Mouse (Mus musculus) stomach, postnatal 0 days (tissue): ENCODE data around the gene Fam240a. TPM values are rescaled to one million over a fixed set of nuclear protein-coding genes. Genes with fewer than 3 reads are reported as not detected.

Source experiments
- ATAC-seq: fragments of 200-750 bp; cut with Nextera tagmentation; 2 replicates; pipeline ENCODE4 v1.8.0; 2017; ENCODE audit not compliant: low FRiP score, low TSS enrichment
- DNase-seq: peaks from one replicate; pipeline ENCODE4 v3.0.0-alpha.2; 2016; ENCODE audit warnings: low spot score
- H3K27ac ChIP-seq: fragments of 300-500 bp; sonication (generic); replicated peaks from 2 replicates; pipeline ENCODE4 v1.5.1; 2014; ENCODE audit warnings: mild to moderate bottlenecking, control low read depth
- H3K27me3 ChIP-seq: fragments of 300-500 bp; sonication (generic); 2 replicates; pipeline ENCODE4 v1.6.1; 2014; ENCODE audit warnings: low read length; ENCODE audit not compliant: control insufficient read depth, insufficient read depth
- H3K36me3 ChIP-seq: fragments of 300-500 bp; sonication (generic); 2 replicates; pipeline ENCODE4 v1.6.1; 2014; ENCODE audit warnings: low read length, mixed read lengths; ENCODE audit not compliant: control insufficient read depth, insufficient read depth
- H3K4me1 ChIP-seq: fragments of 300-500 bp; sonication (generic); replicated peaks from 2 replicates; pipeline ENCODE4 v1.6.1; 2014; ENCODE audit warnings: antibody characterized with exemption; ENCODE audit not compliant: control insufficient read depth, insufficient read depth
- H3K4me2 ChIP-seq: fragments of 300-500 bp; sonication (generic); replicated peaks from 2 replicates; pipeline ENCODE4 v1.6.1; 2014; ENCODE audit warnings: low read depth, mild to moderate bottlenecking, control low read depth, moderate library complexity
- H3K4me3 ChIP-seq: fragments of 300-500 bp; sonication (generic); 2 replicates; pipeline ENCODE4 v1.5.1; 2014; ENCODE audit warnings: low read depth, low read length, control low read depth
- H3K9ac ChIP-seq: fragments of 300-500 bp; sonication (generic); 2 replicates; pipeline ENCODE4 v1.6.1; 2014; ENCODE audit warnings: mild to moderate bottlenecking, low read length, control low read depth, mixed read lengths
- H3K9me3 ChIP-seq: fragments of 300-500 bp; sonication (generic); 2 replicates; pipeline ENCODE4 v1.6.1; 2016; ENCODE audit warnings: low read length; ENCODE audit not compliant: control insufficient read depth
- CTCF ChIP-seq: IDR thresholded peaks from 2 replicates; pipeline ENCODE4 v1.5.1; 2016; ENCODE audit warnings: antibody characterized with exemption, low read depth, mild to moderate bottlenecking, moderate library complexity
- EP300 ChIP-seq: optimal IDR thresholded peaks from 2 replicates; pipeline ENCODE3; 2016; ENCODE audit warnings: antibody characterized with exemption
- WGBS: fragments of 180-500 bp; shearing (Covaris S2); extraction: QIAGEN DNeasy Blood & Tissue Kit; methylation state at CpG from one replicate; pipeline ENCODE4 v1.1.7; 2014; 5-methylcytosine and 5-hydroxymethylcytosine counted together
- polyA plus RNA-seq: library from polyadenylated mRNA; unstranded; fragments of >200 nt; fragmentation: Nextera tagmentation; extraction: Ambion mirVana; gene quantifications from 2 replicates; pipeline ENCODE4 v1.2.1, GENCODE M21; 2015

Gene Fam240a
- polyA plus RNA-seq, 1 experiment from 2014 or later = not detected

DNA sequence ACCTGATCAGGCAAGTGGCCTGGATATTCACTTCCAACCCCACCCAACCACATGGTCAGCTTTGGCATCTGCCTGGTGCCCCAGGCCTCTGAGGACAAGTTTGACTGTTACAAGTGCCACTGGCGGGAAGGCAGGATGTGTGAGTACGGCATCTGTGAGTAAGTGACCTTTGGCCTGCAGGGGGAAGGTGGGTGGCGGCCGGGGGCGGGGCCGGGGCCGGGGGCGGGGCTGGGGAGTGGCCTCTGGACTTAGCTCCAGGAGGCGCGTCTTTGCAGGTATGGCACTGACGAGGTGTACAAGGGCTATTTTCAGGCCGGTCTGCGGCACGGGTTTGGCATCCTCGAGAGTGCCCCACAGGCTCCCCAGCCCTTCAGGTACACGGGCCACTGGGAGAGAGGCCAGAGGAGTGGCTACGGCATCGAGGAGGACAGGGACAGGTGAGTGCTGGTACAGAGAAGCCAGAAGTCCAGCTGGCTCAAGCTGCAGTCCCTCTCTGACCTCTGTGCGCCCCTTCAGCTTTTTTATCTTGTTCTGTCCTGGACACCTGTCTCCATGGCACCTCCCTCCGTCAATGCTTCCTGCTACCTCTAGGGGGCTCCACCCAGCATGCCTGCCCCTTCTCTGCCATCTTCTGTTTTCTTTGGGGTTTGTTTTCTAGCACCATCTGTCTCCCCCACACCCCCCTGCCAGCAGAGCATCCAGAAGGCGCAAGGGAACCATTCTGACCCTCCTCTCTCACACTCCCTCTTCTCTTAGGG is 26.5 kb downstream of the Fam240a start:
- Histone ChIP-seq H3K27ac (no peak overlapping the region), H3K4me3 (no peak overlapping the region)
- 26% methylated on average over 19 of the region's 21 CpGs for WGBS

DNA sequence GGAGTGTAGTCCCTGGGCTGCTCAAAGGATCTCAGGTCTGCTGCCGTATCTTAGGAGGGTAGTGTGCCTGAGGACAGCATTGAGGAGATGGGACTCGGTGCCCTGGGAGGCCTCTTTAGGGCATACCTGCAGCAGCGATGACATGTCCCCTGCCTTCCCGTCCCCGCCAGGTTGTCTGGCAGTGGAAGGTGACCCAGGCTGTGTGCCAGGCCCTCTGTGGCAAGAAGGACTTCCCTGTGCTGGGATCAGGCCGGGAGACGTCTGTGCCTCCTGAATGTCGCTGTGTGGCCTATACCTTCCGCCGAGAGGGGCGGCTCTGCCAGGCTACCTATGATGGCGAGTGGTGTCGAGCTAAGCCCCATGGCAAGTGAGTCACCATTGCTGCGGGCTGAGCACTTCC is 27.7 kb downstream of the Fam240a start:
- H3K27me3 ChIP-seq = no peaks in the 10 kb centered on the region
- no peak overlapping the region for H3K4me2 ChIP-seq
- no peak overlapping the region for H3K9ac ChIP-seq
- H3K9me3 ChIP-seq = no peaks in the 10 kb centered on the region
- ATAC-seq = no peak
- H3K27ac ChIP-seq = no peak overlapping the region
- TF ChIP-seq CTCF = no peak
- DNase-seq = no peak
- H3K4me1 ChIP-seq = no peaks in the 10 kb centered on the region
- peaks cover 2% of the 10 kb centered on the region; the same call in 1 of the 2 replicates for H3K36me3 ChIP-seq
- WGBS = 91% methylated on average over 14 of the region's 14 CpGs
- no peak overlapping the region for H3K4me3 ChIP-seq

More for the DNA sequence above, 26.5 kb downstream of the Fam240a start:
- Histone ChIP-seq H3K9ac (no peak overlapping the region), H3K27me3 (no peaks in the 10 kb centered on the region), H3K4me1 (no peaks in the 10 kb centered on the region), H3K9me3 (no peaks in the 10 kb centered on the region), H3K36me3 (0 out of 2 replicates have a peak, but pooled peaks cover 2% of the 10 kb centered on the region), H3K4me2 (no peak overlapping the region)
- ATAC-seq = peak; percentile 73
- TF ChIP-seq EP300 (no peak), CTCF (peak; percentile 55)
- DNase-seq = peak; percentile 86

DNA sequence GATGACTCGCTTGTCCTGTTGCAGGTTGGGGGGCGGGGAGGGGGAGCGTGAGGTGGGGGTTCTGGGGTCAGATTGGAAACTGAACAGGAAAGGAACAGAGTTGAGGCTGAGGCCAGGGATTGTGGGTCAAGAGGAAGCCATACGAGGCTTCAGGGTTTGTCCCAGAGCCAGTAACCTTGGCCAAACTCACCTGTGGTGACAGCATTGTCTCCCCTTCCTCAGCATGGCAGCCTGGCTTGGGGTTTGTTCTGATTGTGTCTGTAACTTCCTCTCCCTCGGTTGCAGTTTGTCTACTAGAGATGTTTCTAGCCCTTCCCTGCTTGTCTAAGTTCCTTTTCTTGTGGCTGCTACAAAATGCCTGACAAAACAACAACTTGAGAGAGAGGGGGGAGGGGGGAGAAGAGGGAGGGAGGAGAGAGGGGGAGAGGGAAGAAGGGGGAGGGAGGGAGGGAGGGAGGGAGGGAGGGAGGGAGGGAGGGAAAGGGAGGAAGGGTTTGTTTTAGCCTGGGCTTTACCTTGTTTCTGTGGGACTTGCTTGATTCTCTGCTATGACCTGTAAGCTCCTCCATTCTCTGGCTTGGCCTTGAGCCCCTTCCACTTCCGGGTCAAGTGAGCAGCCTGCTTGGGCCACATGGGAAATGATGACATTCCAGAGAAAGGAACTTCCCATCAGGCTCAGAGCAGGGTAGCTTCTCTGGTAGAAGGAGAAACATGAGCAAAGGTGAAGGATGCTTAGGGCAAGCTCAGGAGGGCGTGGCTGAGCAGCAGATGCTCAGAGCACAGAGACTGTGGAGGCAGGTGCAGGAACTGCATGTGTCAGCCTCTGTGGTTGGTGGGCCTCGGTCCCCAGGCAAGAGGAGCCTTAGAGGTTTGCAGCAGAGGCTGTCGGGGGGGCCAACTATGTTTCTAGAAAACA is 29.0 kb downstream of the Fam240a start:
- ATAC-seq (no peak), DNase-seq (no peak)
- Histone ChIP-seq H3K27ac (no peak overlapping the region), H3K36me3 (peaks cover 2% of the 10 kb centered on the region; the same call in 1 of the 2 replicates), H3K4me2 (no peak overlapping the region), H3K27me3 (no peaks in the 10 kb centered on the region), H3K4me3 (no peak overlapping the region), H3K9me3 (no peaks in the 10 kb centered on the region), H3K9ac (no peak overlapping the region), H3K4me1 (no peaks in the 10 kb centered on the region)
- 68% methylated on average over 9 of the region's 9 CpGs for WGBS
- TF ChIP-seq CTCF = no peak
- TF ChIP-seq EP300 = no peak

DNA sequence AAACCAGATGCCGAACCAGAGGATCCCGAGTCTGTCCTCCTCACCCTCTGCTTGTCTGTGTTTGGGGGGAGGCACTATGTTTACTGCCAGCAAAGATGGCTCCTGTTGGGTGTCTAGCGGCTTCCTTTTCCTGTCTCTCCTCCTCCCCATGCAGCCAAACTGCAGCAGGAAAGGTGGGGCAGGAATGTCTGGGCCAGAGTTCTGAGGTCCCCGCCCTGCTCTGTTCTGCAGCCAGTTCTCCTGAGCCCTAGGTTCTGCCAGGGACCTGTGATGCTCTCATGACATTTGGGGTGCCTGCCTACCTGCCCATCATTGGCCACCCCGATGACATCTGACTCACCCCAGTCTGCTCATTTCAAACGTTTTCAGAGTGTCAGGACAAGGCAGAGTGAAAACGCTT is 34.7 kb downstream of the Fam240a start:
- ATAC-seq (no peak), DNase-seq (no peak)
- no peak overlapping the region for H3K9ac ChIP-seq
- H3K9me3 ChIP-seq = no peaks in the 10 kb centered on the region
- peak overlapping the region; percentile 5; the same call in 1 of the 2 replicates for H3K4me2 ChIP-seq
- no peak for TF ChIP-seq EP300
- no peak for TF ChIP-seq CTCF
- H3K36me3 ChIP-seq = no peaks in the 10 kb centered on the region; the same call in 1 of the 2 replicates
- no peak overlapping the region for H3K4me3 ChIP-seq
- WGBS = 60% methylated on average over 7 of the region's 7 CpGs
- peaks cover 5% of the 10 kb centered on the region; the same call in 1 of the 2 replicates for H3K4me1 ChIP-seq
- H3K27ac ChIP-seq = peak overlapping the region; percentile 88
- no peaks in the 10 kb centered on the region for H3K27me3 ChIP-seq

DNA sequence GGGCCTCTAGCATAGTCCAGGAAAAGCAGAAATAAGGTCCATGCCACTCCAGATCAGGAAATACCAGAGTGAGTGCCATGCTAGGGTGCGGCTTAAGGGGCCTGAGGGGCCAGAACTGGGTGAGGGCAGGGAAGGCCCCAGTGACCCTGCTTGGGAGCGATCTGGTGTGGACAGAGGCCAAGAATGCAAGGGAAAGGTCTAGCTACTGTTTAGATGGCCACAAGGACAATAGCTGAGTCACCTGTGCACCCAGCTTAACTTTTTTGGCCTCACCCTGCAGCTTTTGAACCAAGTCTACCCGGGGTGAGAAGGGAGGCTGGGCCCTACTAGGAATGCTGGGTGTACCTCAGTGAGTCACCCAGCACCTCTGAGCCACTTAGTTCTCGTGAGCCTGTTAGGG is 35.9 kb downstream of the Fam240a start:
- TF ChIP-seq EP300 (peak; percentile 20), CTCF (no peak)
- no peaks in the 10 kb centered on the region for H3K27me3 ChIP-seq
- H3K27ac ChIP-seq = peak overlapping the region; percentile 88
- H3K9me3 ChIP-seq = no peaks in the 10 kb centered on the region
- ATAC-seq (peak; percentile 87), DNase-seq (peak; percentile 76)
- peaks cover 5% of the 10 kb centered on the region; the same call in 1 of the 2 replicates for H3K4me1 ChIP-seq
- peak overlapping the region; percentile 53 for H3K9ac ChIP-seq
- no peaks in the 10 kb centered on the region; the same call in 1 of the 2 replicates for H3K36me3 ChIP-seq
- peak overlapping the region; percentile 53 for H3K4me3 ChIP-seq
- H3K4me2 ChIP-seq = peak overlapping the region; percentile 67
- WGBS = 51% methylated on average over 4 of the region's 4 CpGs
